Mouse (Mus musculus) G1E (cell line): ENCODE measurements around the gene Dapk1.

Source experiments
- CTCF ChIP-seq: IDR thresholded peaks from 2 replicates; pipeline ENCODE4 v1.5.1; 2012; ENCODE audit warnings: low read depth, low read length, inconsistent platforms, mixed read lengths
- GATA1 ChIP-seq: IDR thresholded peaks from 2 replicates; pipeline ENCODE4 v1.6.1; 2012; ENCODE audit warnings: borderline replicate concordance, low read length, inconsistent platforms, mixed read lengths
- GATA2 ChIP-seq: IDR thresholded peaks from 2 replicates; pipeline ENCODE4 v1.6.1; 2012; ENCODE audit warnings: low read depth, low read length, inconsistent platforms, borderline replicate concordance
- POLR2AphosphoS5 ChIP-seq: IDR thresholded peaks from 2 replicates; pipeline ENCODE4 v1.6.1; 2012; ENCODE audit warnings: low read depth, low read length, inconsistent platforms; ENCODE audit not compliant: insufficient replicate concordance
- TAL1 ChIP-seq: conservative IDR thresholded peaks from 2 replicates; pipeline ENCODE4 v1.6.1; 2012; ENCODE audit warnings: low read depth, low read length, inconsistent platforms, mixed read lengths

DNA sequence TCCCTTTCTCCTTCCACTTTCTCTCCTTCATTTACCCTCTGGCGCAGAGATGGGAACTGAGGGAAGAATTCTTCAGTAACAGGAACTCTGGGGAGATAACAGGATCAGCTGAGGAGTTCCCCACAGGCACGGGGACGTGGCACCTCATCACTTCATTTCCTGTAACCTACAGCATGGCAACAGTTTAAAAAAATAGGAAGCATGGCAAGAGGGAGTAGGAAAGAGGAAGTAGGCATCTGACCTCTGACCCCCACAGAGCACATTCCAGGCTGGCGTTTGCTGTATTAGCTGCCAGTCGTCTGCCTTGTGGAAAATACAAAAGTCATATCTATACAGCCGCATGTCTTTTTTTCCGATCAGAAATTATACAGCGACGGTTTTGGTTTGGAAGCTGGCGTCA is 68.9 kb downstream of the Dapk1 start:
- no peak for TF ChIP-seq GATA1
- no peak for TF ChIP-seq CTCF
- TF ChIP-seq POLR2AphosphoS5 = no peak
- no peak for TF ChIP-seq GATA2
- TF ChIP-seq TAL1 = no peak
